Mouse (Mus musculus): ENCODE data around the gene Zbtb22. TPM values are rescaled to one million over a fixed set of nuclear protein-coding genes. Genes with fewer than 3 reads are reported as not detected.
A peak's percentile ranks its signal among the peaks of the same experiment; 100 is the strongest.
"Not testable (repeated sequence)": the region's sequence is repeated elsewhere in the genome, so short reads cannot be mapped to it uniquely, and the experiment has no call there.

Zbtb22 gene
- polyA plus RNA-seq, 1 experiment from 2014 or later = 11.1 TPM

GRCm38 (mm10) chr17:33901653-33902052 is 14.1 kb upstream of the Zbtb22 start:
- no peak for ATAC-seq (ENCODE audit: low FRiP score, low TSS enrichment)
- H3K9ac ChIP-seq (ENCODE audit: low read depth, low read length) = no peak overlapping the region
- no peak overlapping the region for H3K4me3 ChIP-seq (ENCODE audit: low read length)
- no peaks in the 10 kb centered on the region for H3K9me3 ChIP-seq (ENCODE audit: control insufficient read depth, low read length)
- H3K4me2 ChIP-seq (replicated peaks; ENCODE audit: low read depth, low read length) = no peak overlapping the region
- no peak overlapping the region for H3K27ac ChIP-seq (ENCODE audit: low read depth, low read length)
- H3K4me1 ChIP-seq (ENCODE audit: control insufficient read depth, insufficient read depth, low read length) = no peaks in the 10 kb centered on the region
- 66% methylated on average over 4 of the region's 4 CpGs for WGBS
- no peaks in the 10 kb centered on the region for H3K36me3 ChIP-seq (ENCODE audit: control insufficient read depth, insufficient read depth, low read length)
- H3K27me3 ChIP-seq (ENCODE audit: control insufficient read depth, insufficient read depth, low read length) = no peaks in the 10 kb centered on the region

GRCm38 (mm10) chr17:33902079-33902478 is 13.6 kb upstream of the Zbtb22 start:
- 20% methylated on average over 4 of the region's 4 CpGs for WGBS
- Histone ChIP-seq H3K4me2 (replicated peaks; ENCODE audit: low read depth, low read length) (no peak overlapping the region), H3K9ac (ENCODE audit: low read depth, low read length) (no peak overlapping the region), H3K9me3 (ENCODE audit: control insufficient read depth, low read length) (no peaks in the 10 kb centered on the region), H3K4me1 (ENCODE audit: control insufficient read depth, insufficient read depth, low read length) (no peaks in the 10 kb centered on the region), H3K27me3 (ENCODE audit: control insufficient read depth, insufficient read depth, low read length) (no peaks in the 10 kb centered on the region), H3K4me3 (ENCODE audit: low read length) (no peak overlapping the region), H3K27ac (ENCODE audit: low read depth, low read length) (no peak overlapping the region), H3K36me3 (ENCODE audit: control insufficient read depth, insufficient read depth, low read length) (no peaks in the 10 kb centered on the region)
- ATAC-seq (ENCODE audit: low FRiP score, low TSS enrichment) = no peak

- no peak overlapping the region for H3K27ac ChIP-seq (ENCODE audit: low read depth, low read length)
- ATAC-seq (ENCODE audit: low FRiP score, low TSS enrichment) = no peak
- H3K27me3 ChIP-seq (ENCODE audit: control insufficient read depth, insufficient read depth, low read length) = no peaks in the 10 kb centered on the region
- no peak overlapping the region for H3K9ac ChIP-seq (ENCODE audit: low read depth, low read length)
- no peaks in the 10 kb centered on the region for H3K36me3 ChIP-seq (ENCODE audit: control insufficient read depth, insufficient read depth, low read length)
- WGBS = 75% methylated on average over 7 of the region's 7 CpGs
- H3K9me3 ChIP-seq (ENCODE audit: control insufficient read depth, low read length) = no peaks in the 10 kb centered on the region
- H3K4me2 ChIP-seq (replicated peaks; ENCODE audit: low read depth, low read length) = no peak overlapping the region
- H3K4me3 ChIP-seq (ENCODE audit: low read length) = no peak overlapping the region
- H3K4me1 ChIP-seq (ENCODE audit: control insufficient read depth, insufficient read depth, low read length) = no peaks in the 10 kb centered on the region
These were observed 13.2 kb upstream of the Zbtb22 start for GRCm38 (mm10) chr17:33902491-33902890.

- H3K9me3 ChIP-seq (ENCODE audit: control insufficient read depth, low read length); ATAC-seq (ENCODE audit: low FRiP score, low TSS enrichment); H3K9ac ChIP-seq (ENCODE audit: low read depth, low read length); H3K4me2 ChIP-seq (replicated peaks; ENCODE audit: low read depth, low read length); H3K4me1 ChIP-seq (ENCODE audit: control insufficient read depth, insufficient read depth, low read length); H3K4me3 ChIP-seq (ENCODE audit: low read length); H3K27me3 ChIP-seq (ENCODE audit: control insufficient read depth, insufficient read depth, low read length); H3K36me3 ChIP-seq (ENCODE audit: control insufficient read depth, insufficient read depth, low read length); H3K27ac ChIP-seq (ENCODE audit: low read depth, low read length): not testable (repeated sequence)
- 71% methylated on average over 6 of the region's 6 CpGs for WGBS
These were observed 11.6 kb upstream of the Zbtb22 start for GRCm38 (mm10) chr17:33903911-33904651.

GRCm38 (mm10) chr17:33904835-33905234 is 10.9 kb upstream of the Zbtb22 start, which contains the start of gene Platr17:
Gene Platr17 (plus strand): TSS chr17:33905135.
- not testable (repeated sequence) for H3K9me3 ChIP-seq (ENCODE audit: control insufficient read depth, low read length); H3K4me3 ChIP-seq (ENCODE audit: low read length); H3K36me3 ChIP-seq (ENCODE audit: control insufficient read depth, insufficient read depth, low read length); H3K4me1 ChIP-seq (ENCODE audit: control insufficient read depth, insufficient read depth, low read length); ATAC-seq (ENCODE audit: low FRiP score, low TSS enrichment); H3K27ac ChIP-seq (ENCODE audit: low read depth, low read length); H3K4me2 ChIP-seq (replicated peaks; ENCODE audit: low read depth, low read length); H3K27me3 ChIP-seq (ENCODE audit: control insufficient read depth, insufficient read depth, low read length); H3K9ac ChIP-seq (ENCODE audit: low read depth, low read length)
- WGBS = 24% methylated on average over 4 of the region's 4 CpGs

- Histone ChIP-seq H3K9me3 (ENCODE audit: control insufficient read depth, low read length) (no peaks in the 10 kb centered on the region), H3K9ac (ENCODE audit: low read depth, low read length) (peak overlapping the region; percentile 73), H3K27me3 (ENCODE audit: control insufficient read depth, insufficient read depth, low read length) (no peaks in the 10 kb centered on the region), H3K36me3 (ENCODE audit: control insufficient read depth, insufficient read depth, low read length) (peaks cover 26% of the 10 kb centered on the region), H3K4me3 (ENCODE audit: low read length) (peak overlapping the region; percentile 80), H3K4me1 (ENCODE audit: control insufficient read depth, insufficient read depth, low read length) (peaks cover 17% of the 10 kb centered on the region), H3K27ac (ENCODE audit: low read depth, low read length) (peak overlapping the region; percentile 89), H3K4me2 (replicated peaks; ENCODE audit: low read depth, low read length) (peak overlapping the region; percentile 99)
- WGBS = under 1% methylated on average over 43 of the region's 44 CpGs
- peak; percentile 59; the same call in 1 of the 2 replicates for ATAC-seq (ENCODE audit: low FRiP score, low TSS enrichment)
These were observed 7.2 kb upstream of the Zbtb22 start for GRCm38 (mm10) chr17:33908331-33909076.

- Histone ChIP-seq H3K4me3 (ENCODE audit: low read length) (peak within 1 kb of the TSS; percentile 80), H3K27ac (ENCODE audit: low read depth, low read length) (peak within 1 kb of the TSS; percentile 89), H3K27me3 (ENCODE audit: control insufficient read depth, insufficient read depth, low read length) (no peaks in the 10 kb centered on the region), H3K4me2 (replicated peaks; ENCODE audit: low read depth, low read length) (peak within 1 kb of the TSS; percentile 99), H3K36me3 (ENCODE audit: control insufficient read depth, insufficient read depth, low read length) (peaks cover 34% of the 10 kb centered on the region), H3K9ac (ENCODE audit: low read depth, low read length) (peak within 1 kb of the TSS; percentile 79), H3K9me3 (ENCODE audit: control insufficient read depth, low read length) (no peaks in the 10 kb centered on the region), H3K4me1 (ENCODE audit: control insufficient read depth, insufficient read depth, low read length) (peaks cover 17% of the 10 kb centered on the region)
- WGBS = under 1% methylated on average over 68 of the region's 68 CpGs
- ATAC-seq (ENCODE audit: low FRiP score, low TSS enrichment) = peak; percentile 96
These were observed 6.4 kb upstream of the Zbtb22 start, which contains the start of gene Daxx for GRCm38 (mm10) chr17:33909077-33909868. Gene Daxx (plus strand): TSS chr17:33909414.

GRCm38 (mm10) chr17:33909869-33910250 is 5.8 kb upstream of the Zbtb22 start:
- H3K4me1 ChIP-seq (ENCODE audit: control insufficient read depth, insufficient read depth, low read length) = peaks cover 17% of the 10 kb centered on the region
- ATAC-seq (ENCODE audit: low FRiP score, low TSS enrichment) = peak; percentile 3; the same call in 1 of the 2 replicates
- H3K9me3 ChIP-seq (ENCODE audit: control insufficient read depth, low read length) = no peaks in the 10 kb centered on the region
- peak overlapping the region; percentile 76 for H3K4me2 ChIP-seq (replicated peaks; ENCODE audit: low read depth, low read length)
- H3K27me3 ChIP-seq (ENCODE audit: control insufficient read depth, insufficient read depth, low read length) = no peaks in the 10 kb centered on the region
- H3K27ac ChIP-seq (ENCODE audit: low read depth, low read length) = peak overlapping the region; percentile 82
- H3K4me3 ChIP-seq (ENCODE audit: low read length) = peak overlapping the region; percentile 80
- H3K36me3 ChIP-seq (ENCODE audit: control insufficient read depth, insufficient read depth, low read length) = peaks cover 38% of the 10 kb centered on the region
- 0% methylated on average over 14 of the region's 14 CpGs for WGBS
- H3K9ac ChIP-seq (ENCODE audit: low read depth, low read length) = peak overlapping the region; percentile 79
